Mouse (Mus musculus) neutrophil, adult 59 days (primary cell): ENCODE measurements around the gene Pou4f1. TPM values are rescaled to one million over a fixed set of nuclear protein-coding genes. Genes with fewer than 3 reads are reported as not detected.

Experiments
- total RNA-seq, 2 experiments: library from RNA; stranded (reverse); gene quantifications; 1 replicate in 1 of 2; 2 replicates in 1 of 2; pipeline ENCODE4 v1.2.4; 2023

Pou4f1 gene
- total RNA-seq: not detected

DNA sequence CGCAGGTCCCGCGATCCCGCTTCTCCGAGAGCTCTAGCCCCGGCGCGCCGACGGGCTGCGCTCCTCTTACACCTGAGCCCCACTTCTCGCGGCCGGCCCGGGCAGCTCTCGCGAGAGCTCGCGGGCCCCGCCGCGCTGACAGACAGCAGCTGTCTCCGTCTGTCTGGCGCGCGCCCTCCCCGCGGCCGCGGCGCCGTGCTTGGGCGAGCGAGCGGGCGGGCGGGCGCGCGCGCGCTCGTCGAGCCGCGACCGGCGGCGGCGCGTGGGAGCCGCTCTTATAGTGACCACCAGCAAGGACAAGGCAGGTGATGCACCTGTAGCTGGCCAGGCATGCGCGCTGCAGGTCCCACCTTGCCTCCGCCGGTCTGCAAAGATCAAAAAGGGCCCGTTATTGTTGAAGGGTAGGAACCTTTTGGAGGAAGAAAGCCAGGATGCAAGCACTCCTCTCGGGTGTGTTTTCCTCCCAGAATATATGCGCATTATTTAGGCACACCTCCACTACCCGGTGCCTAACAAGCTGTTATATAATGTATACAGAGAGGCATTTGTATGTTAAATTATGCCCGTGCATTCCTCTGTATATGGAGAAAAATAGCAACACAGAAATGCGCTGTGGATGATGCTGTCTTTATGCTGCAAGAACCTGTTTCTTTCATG lies at the start of gene Pou4f1:
Pou4f1 (minus strand) TSS at position 34 of the 657 bp plus-strand sequence.

Other genes starting within 250 kb of the Pou4f1 start
- gene Rnf219, start 54.6 kb upstream of the Pou4f1 start, total RNA-seq: 1 to 10 TPM; 4.4 to 5.4 TPM